Mouse (Mus musculus) neural tube, embryonic 10.5 days (tissue): ENCODE measurements around the gene Smg7.

ENCODE experiments used
- DNase-seq: peaks from one replicate; pipeline ENCODE4 v3.0.0-alpha.2; 2017; ENCODE audit warnings: low spot score; ENCODE audit errors: extremely low spot score

Smg7 gene

DNA sequence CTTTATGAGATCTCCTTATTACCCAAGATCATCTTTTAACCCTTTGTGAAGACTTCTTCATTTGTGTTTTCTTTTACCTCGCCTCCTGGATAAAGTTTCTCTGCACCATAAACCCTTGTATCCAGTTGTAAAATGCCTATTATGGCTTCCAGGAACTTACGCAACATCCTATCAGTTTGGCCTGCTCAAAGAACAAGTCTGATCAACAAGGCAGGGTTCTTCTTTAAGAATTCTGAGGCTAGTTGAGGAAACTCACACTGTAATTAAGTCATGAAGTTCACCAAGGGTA is 94.1 kb downstream of the Smg7 start:
- no peak for DNase-seq

DNA sequence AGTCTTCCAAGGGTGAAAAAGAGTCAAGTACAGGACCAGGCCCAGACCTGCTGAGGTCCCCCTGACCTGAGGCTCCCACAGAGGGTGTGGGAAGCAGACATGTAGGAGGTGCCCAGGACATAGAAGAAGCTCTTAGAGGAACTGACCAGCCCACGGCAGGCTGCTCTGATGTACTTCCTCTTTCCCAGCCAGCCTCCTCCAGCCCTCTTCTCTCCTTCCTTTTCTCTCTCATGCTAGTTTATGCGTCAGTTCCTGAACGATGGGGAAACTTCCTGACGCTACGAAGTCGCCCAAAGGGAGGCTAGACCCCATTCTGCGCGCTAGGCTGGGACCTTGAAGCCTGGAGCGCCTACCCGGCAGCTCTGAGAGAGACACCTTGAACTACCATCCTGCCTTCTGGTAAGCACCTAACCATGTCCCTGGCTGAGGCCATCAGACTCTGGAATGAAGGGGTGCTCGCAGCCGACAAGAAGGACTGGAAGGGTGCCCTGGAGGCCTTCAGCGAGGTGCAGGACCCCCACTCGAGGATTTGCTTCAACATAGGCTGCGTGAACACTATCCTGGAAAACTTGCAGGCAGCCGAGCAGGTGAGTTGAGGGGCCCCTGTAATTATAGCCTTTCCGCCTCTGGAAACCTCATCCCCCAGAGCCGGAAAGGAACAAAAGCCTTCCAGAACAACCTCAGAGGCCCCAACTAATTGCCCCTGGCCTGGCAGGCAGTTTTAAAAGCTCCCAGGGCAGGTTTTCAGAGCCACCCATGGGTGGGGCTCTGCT is 94.6 kb downstream of the Smg7 start:
- no peak for DNase-seq

GRCm38 (mm10) chr1:152804907-152805306 is 97.5 kb downstream of the Smg7 start:
- DNase-seq: no peak

DNA sequence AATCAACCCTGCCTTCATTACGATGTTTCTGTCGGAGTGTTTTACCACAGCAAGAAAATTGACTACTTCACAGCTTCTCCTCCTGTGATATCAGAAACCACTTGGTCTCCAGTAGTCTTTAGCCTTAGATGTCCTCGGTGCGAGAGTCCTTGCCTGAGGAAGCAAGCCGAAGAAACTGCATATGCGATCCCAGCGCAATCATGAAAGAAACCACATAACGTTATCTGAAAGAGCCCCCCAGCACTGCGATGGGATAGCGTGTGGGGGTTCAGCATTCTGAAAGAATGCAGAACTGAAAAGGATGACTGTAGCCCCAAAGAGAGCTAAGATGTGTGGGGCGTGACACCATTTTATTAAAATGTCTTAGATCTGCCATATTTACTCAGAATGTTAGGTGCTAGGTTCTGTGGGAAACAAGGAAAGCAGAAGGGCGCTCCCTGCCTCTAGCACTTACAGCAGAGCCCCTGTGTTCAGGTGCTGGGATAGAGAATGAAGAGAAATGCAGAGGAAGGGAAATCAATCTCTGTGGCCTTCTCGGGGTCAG is 101.7 kb downstream of the Smg7 start:
- DNase-seq: no peak

DNA sequence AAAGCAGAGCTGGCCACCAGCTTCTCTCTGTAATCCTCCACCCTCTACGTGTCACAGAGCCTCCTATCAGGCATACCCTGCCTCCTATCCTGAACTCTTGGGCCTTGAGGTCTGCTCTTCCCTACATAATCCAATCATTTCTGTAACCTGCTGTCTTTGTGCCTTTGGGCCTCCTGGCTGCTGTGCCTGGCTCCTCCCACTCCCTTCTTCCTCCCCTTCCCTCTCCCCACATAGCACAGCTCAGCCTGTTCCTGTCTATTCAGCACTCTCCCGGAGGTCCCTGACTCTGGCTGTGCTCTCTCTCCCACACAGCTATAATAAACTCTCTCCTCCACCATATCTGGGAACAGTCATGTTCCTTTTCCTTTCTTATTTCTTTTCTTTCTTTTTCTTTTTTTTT is 102.5 kb downstream of the Smg7 start, which contains the start of gene Ncf2:
TSS of gene Ncf2 (plus strand) at position 298 of the 400 bp plus-strand sequence.
- DNase-seq: no peak

DNA sequence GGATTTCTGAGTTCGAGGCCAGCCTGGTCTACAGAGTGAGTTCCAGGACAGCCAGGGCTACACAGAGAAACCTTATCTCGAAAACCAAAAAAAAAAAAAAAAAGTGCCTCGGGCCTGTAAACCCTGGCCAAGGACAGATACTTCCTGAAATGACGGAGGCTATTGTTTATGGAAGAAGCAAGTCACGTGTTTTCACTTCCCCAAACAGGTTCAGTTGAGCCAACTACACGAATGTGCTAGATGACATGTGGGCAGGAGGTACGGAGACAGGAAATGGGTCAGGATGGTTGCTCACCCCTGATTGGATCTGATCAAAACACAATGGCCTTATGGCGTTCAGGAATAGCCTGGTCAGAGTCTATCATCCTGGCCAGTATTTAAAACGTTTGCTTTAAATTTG is 104.3 kb downstream of the Smg7 start:
- no peak for DNase-seq

GRCm38 (mm10) chr1:152796683-152797263 is 105.7 kb downstream of the Smg7 start:
- DNase-seq: no peak

GRCm38 (mm10) chr1:152795688-152796255 is 106.7 kb downstream of the Smg7 start:
- no peak for DNase-seq

DNA sequence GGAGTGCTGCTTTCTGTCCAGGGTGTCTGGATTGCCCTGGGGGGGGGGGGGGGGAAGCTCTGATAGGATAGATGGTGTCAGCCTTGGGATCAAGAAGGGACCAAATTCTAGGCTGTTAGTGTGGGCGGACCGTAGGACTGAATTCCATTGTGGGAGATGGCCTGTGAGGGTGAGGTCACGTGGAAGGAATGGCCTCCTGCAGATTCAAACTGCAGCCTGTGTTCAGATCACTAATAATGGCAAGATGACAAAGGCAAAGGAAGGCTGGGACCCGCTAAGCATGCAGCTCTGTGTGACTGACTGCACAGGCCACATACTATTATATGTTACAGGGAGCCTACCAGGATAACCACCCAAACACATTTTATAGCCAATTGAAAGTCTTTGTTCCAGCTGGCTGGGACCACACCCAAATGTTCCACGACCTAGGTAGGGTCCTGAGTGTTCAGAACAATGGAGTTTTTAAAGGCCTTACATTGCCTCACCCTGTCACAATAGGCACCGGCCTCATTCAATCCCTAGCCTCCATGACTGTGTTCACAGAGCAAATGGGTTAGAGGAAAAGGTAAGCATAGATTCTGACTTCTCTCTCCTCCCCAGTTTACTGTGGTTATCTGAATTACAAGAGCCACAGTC is 108.8 kb downstream of the Smg7 start:
- peak; percentile 39 for DNase-seq

DNA sequence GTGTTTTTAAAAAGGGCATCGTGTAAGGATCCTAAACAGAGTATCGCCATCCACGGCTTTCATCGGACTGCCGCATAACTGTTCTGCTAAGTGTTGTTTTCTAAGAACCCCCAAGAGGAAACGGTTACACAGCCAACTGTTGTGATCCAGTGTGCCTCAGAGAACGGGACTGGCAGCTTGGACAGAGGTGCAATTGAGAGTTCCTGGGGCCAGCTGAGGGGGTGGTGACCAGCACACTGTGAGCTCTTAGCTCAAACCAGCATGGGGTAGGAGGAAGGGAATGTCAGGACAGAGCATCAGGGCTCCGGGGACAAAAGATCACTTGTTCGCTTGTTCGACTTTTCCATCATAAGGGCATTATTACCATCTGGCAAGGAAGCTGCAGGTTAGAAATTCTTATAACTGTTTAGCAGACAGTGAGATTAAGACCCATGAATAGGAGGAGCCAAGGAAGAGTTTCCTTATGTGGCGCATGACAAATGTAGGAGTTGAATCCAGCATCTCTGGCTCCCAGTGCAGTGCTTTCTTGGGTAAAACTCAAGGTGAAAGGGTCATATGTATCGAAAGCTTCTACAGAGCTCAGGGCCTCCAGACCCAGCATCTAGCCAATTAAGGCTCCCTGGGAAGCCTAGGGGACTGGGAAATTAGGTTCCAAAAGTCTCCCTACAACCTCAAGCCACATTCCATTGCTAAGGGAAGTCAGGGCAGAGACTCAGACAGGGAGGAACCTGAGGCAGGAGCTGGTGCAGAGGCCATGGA is 109.5 kb downstream of the Smg7 start:
- peak; percentile 49 for DNase-seq

DNA sequence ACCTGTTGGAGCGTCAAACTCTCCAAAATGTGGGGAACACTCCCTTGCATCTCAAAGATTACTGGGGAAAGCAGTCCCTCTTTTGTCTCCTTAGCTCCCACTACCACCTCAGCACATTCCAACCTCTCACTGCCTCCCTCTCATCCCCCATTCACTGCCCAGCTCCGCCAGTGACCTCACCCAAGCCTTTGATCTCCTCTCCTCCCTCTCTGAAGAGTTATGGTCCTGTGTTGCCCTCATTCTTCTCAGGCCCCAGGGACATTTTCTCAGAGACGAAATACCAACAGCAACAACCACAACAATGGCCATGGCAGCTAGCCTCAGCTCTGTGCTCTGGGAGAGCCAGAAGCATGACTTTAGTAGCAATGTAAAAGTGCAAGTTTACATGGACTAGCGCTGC is 111.2 kb downstream of the Smg7 start:
- DNase-seq: peak; percentile 56

DNA sequence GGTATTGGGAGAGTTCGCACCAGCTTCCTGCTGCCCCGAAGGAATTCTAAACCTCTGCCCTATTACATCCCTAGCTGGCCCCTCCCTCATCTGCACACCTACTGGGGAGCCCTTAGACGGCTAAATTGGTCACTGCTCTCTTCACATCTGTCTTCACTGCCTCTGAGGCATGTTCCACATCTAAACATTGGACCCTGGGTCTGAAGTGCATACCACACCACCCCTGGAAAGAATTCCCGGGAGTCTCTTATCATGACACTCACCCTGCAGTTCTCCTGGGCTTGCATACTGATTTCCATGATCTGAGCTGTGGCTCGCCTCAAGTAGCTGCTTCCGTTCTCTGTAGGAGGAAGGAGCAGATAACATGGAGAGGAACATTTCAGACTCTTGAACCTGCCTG is 111.6 kb downstream of the Smg7 start:
- peak; percentile 51 for DNase-seq

DNA sequence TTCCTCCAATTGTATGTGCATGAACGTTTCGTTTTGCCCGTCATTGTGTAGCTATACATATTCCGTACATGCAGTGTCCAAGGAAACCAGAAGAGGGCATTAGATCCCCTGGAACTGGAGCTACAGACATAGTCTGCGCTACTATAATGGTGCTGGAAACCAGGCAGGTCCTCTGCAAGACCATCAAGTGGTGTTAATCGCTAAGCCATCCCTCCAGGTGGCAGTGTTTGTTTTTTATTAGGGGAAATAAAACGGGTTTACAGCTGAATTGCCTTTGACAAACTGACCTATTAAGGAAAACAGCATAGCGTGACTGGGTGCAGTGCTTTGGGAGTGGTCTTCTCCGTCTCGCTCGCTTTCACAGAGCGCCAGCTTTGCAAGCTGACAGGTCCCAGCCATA is 112.2 kb downstream of the Smg7 start:
- DNase-seq: peak; percentile 58

GRCm38 (mm10) chr1:152788121-152788660 is 114.3 kb downstream of the Smg7 start:
- no peak for DNase-seq
